Mouse (Mus musculus): Measurements from ENCODE around the gene Mt3.

DNA sequence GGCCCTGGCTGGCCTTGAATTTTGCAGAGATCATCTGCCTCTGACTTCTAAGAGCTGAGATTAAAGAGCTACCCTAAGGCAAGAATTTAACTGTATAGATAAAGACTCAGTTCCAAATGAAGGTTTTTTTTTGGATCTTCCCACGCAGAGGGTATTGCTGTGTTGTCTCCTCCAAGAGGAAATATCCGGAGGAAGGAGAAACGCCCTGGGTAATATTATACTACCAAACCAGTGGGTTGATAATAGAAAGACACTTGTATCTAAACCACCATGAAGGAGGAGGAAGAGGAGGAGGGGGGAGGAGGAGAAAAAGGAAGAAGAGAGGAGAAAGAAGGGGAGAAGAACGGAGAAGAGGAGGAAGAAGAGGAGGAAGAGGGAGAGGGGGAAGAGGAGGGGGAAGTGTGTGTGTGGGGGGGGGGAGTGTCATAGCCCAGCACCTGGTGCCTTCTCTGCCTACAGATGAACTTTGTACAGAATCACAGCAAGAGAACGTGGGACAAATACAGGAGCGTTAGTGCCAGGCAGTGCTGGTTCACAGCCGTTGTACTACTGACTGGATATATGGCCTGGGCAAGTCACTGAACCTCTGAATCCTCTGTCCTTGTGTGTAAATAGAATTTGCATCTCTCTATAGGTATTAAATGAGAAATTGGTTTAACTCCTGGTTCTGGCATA lies 25.4 kb downstream of the Mt3 start:
- no peak for TF ChIP-seq EP300 (IDR thresholded peaks at IDR 0.05; ENCODE audit: insufficient read depth, low read depth, low read length)
- no peak for TF ChIP-seq CTCF (IDR thresholded peaks at IDR 0.05)
